Mouse (Mus musculus) ES-Bruce4 (cell line): ENCODE measurements around the gene Sult2a4.
"Not testable (repeated sequence)": the region's sequence is repeated elsewhere in the genome, so short reads cannot be mapped to it uniquely, and the experiment has no call there.

ENCODE experiments used
- CTCF ChIP-seq: IDR thresholded peaks from one replicate; pipeline ENCODE4 v1.8.1; 2011; ENCODE audit warnings: low read depth, low read length
- POLR2A ChIP-seq: IDR thresholded peaks from one replicate; pipeline ENCODE4 v1.8.1; 2011; ENCODE audit warnings: low read length; ENCODE audit not compliant: insufficient read depth

DNA sequence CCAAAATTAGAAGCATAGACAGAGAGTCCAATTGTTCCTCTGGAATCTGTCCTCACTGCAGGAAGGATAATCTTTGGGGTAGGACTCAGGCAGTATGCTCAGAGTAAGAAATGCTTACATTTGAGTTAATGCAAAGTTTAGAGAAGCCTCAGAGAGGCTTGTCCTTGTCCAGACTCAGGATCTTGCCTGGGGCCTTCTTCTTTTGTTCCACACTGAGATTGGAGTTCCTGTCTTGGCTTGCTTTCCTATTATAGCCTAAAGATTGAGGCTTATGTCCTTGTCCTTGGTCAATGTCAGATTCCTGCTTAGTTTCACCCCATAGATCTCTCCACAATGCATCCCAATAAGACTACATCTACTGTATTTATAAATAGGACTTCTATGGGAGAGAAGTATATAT is 41.4 kb upstream of the Sult2a4 start:
- not testable (repeated sequence) for TF ChIP-seq POLR2A, CTCF
